Mouse (Mus musculus) gonadal fat pad, adult 2 months (tissue): ENCODE data around the gene Strn3. TPM values are rescaled to one million over a fixed set of nuclear protein-coding genes. Genes with fewer than 3 reads are reported as not detected.

ENCODE experiments used
- DNase-seq: peaks from one replicate; pipeline ENCODE4 v3.0.0-alpha.2; 2012; ENCODE audit warnings: low read depth
- polyA plus RNA-seq: library from polyadenylated mRNA; depleted of rRNA; stranded (reverse); fragments of >200 nt; gene quantifications from 2 replicates; pipeline ENCODE4 v1.2.3, GENCODE M21; 2012; rRNA removed

Gene Strn3
- polyA plus RNA-seq = 22.3 and 23.6 TPM in 2 replicates

- peak; percentile 88 for DNase-seq
These were observed at the start of gene Strn3 for GRCm38 (mm10) chr12:51691845-51692632. Gene Strn3, minus strand, starts transcription at chr12:51691897.

- DNase-seq = no peak
These were observed 45.1 kb upstream of the Strn3 start for GRCm38 (mm10) chr12:51736807-51737206.

- DNase-seq = no peak
These were observed 44.7 kb upstream of the Strn3 start for GRCm38 (mm10) chr12:51736381-51736780.

- no peak for DNase-seq
These were observed 44.2 kb upstream of the Strn3 start for GRCm38 (mm10) chr12:51735840-51736271.

GRCm38 (mm10) chr12:51734605-51735211 is 43.0 kb upstream of the Strn3 start:
- DNase-seq = no peak

- DNase-seq = no peak
These were observed 38.1 kb upstream of the Strn3 start for GRCm38 (mm10) chr12:51729827-51730226.

GRCm38 (mm10) chr12:51729058-51729457 is 37.4 kb upstream of the Strn3 start:
- no peak for DNase-seq

GRCm38 (mm10) chr12:51721836-51722235 is 30.1 kb upstream of the Strn3 start:
- DNase-seq = no peak

GRCm38 (mm10) chr12:51718617-51719016 is 26.9 kb upstream of the Strn3 start:
- DNase-seq = no peak

GRCm38 (mm10) chr12:51712685-51713084 is 21.0 kb upstream of the Strn3 start:
- no peak for DNase-seq

- DNase-seq = no peak
These were observed 18.5 kb upstream of the Strn3 start for GRCm38 (mm10) chr12:51710154-51710553.

- no peak for DNase-seq
These were observed 18.0 kb upstream of the Strn3 start for GRCm38 (mm10) chr12:51709741-51710140.

GRCm38 (mm10) chr12:51708941-51709686 is 17.4 kb upstream of the Strn3 start:
- no peak for DNase-seq

GRCm38 (mm10) chr12:51706673-51707235 is 15.1 kb upstream of the Strn3 start:
- DNase-seq = peak; percentile 68

- DNase-seq = no peak
These were observed 14.1 kb upstream of the Strn3 start for GRCm38 (mm10) chr12:51705778-51706177.

- DNase-seq = no peak
These were observed 12.9 kb upstream of the Strn3 start for GRCm38 (mm10) chr12:51704572-51704971.

- DNase-seq = no peak
These were observed 12.2 kb upstream of the Strn3 start for GRCm38 (mm10) chr12:51703859-51704258.

GRCm38 (mm10) chr12:51701723-51702122 is 10.0 kb upstream of the Strn3 start:
- no peak for DNase-seq

- no peak for DNase-seq
These were observed 8.1 kb upstream of the Strn3 start for GRCm38 (mm10) chr12:51699623-51700393.

GRCm38 (mm10) chr12:51696157-51696556 is 4.5 kb upstream of the Strn3 start:
- no peak for DNase-seq

GRCm38 (mm10) chr12:51694966-51695365 is 3.3 kb upstream of the Strn3 start:
- no peak for DNase-seq
